Mouse (Mus musculus) intestine, embryonic 15.5 days (tissue): Measurements from ENCODE around the gene Gpx4. TPM values are rescaled to one million over a fixed set of nuclear protein-coding genes. Genes with fewer than 3 reads are reported as not detected.

ENCODE experiments used
- ATAC-seq: fragments of 200-750 bp; cut with Nextera tagmentation; 2 replicates; pipeline ENCODE4 v1.8.0; 2017; ENCODE audit warnings: moderate TSS enrichment, moderate library complexity
- H3K27ac ChIP-seq: fragments of 300-500 bp; sonication (generic); 2 replicates; pipeline ENCODE4 v1.5.1; 2015; ENCODE audit warnings: mild to moderate bottlenecking, inconsistent platforms
- H3K27me3 ChIP-seq: fragments of 300-500 bp; sonication (generic); replicated peaks from 2 replicates; pipeline ENCODE4 v1.6.1; 2015; ENCODE audit warnings: inconsistent platforms
- H3K36me3 ChIP-seq: fragments of 300-500 bp; sonication (generic); 2 replicates; pipeline ENCODE4 v1.6.1; 2015; ENCODE audit warnings: inconsistent platforms
- H3K4me1 ChIP-seq: fragments of 300-500 bp; sonication (generic); replicated peaks from 2 replicates; pipeline ENCODE4 v1.6.1; 2015; ENCODE audit warnings: inconsistent platforms
- H3K4me2 ChIP-seq: fragments of 300-500 bp; sonication (generic); replicated peaks from 2 replicates; pipeline ENCODE4 v1.6.1; 2015; ENCODE audit warnings: mild to moderate bottlenecking, inconsistent platforms
- H3K4me3 ChIP-seq: fragments of 300-500 bp; sonication (generic); replicated peaks from 2 replicates; pipeline ENCODE4 v1.5.1; 2015; ENCODE audit warnings: inconsistent platforms
- H3K9ac ChIP-seq: fragments of 300-500 bp; sonication (generic); 2 replicates; pipeline ENCODE4 v1.6.1; 2015; ENCODE audit warnings: inconsistent platforms
- H3K9me3 ChIP-seq: fragments of 300-500 bp; sonication (generic); 2 replicates; pipeline ENCODE4 v1.6.1; 2016; ENCODE audit warnings: inconsistent platforms
- WGBS: fragments of 180-500 bp; shearing (Covaris S2); methylation state at CpG from one replicate; pipeline ENCODE4 v1.1.7; 2015; 5-methylcytosine and 5-hydroxymethylcytosine counted together
- polyA plus RNA-seq: library from polyadenylated mRNA; unstranded; fragments of >200 nt; fragmentation: Nextera tagmentation; extraction: Ambion mirVana; gene quantifications from 2 replicates; pipeline ENCODE4 v1.2.1, GENCODE M21; 2015

Gene Gpx4
- polyA plus RNA-seq, 1 experiment from 2014 or later: 712 TPM

DNA sequence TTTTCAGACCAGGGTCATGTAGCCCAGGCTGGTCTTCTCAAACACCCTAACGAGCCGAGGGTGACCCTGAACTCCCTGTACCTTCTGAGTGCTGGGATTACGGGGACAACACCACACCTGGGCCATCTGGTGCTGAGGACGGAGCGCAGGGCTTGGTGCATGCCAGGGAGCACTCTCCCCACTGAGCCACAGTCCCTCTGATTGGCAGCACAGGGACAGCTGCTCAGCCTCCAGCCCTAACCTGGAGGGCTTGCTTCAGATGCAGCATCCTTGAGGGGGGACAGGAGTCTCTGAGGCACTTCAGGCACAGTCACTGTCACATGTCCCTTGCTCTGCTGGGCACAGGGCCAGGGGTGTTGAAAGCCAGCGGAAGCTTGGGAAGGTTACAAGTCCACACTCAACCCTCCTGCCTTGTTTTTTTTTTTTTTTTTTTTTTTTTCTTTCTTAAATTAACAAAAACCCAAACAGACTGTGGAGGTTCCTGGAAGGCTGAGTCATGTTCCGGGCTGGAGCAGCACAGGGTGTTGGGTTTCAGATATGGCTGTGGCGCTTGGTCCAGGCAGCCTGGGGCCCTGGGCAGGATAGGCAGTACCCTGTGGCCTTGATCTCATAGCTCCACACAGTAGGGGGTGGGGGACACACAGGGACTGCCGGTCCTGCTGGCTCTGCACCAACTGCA, 24.0 kb downstream of the Gpx4 start:
- peak overlapping the region; percentile 76 for H3K27ac ChIP-seq
- H3K4me1 ChIP-seq: peaks cover 23% of the 10 kb centered on the region
- peaks cover 3% of the 10 kb centered on the region; the same call in 1 of the 2 replicates for H3K36me3 ChIP-seq
- 59% methylated on average over 9 of the region's 9 CpGs for WGBS
- H3K4me2 ChIP-seq: no peak overlapping the region
- H3K27me3 ChIP-seq: no peaks in the 10 kb centered on the region
- no peak overlapping the region for H3K4me3 ChIP-seq
- peak; percentile 78 for ATAC-seq
- no peaks in the 10 kb centered on the region for H3K9me3 ChIP-seq
- H3K9ac ChIP-seq: peak overlapping the region; percentile 31; the same call in 1 of the 2 replicates

DNA sequence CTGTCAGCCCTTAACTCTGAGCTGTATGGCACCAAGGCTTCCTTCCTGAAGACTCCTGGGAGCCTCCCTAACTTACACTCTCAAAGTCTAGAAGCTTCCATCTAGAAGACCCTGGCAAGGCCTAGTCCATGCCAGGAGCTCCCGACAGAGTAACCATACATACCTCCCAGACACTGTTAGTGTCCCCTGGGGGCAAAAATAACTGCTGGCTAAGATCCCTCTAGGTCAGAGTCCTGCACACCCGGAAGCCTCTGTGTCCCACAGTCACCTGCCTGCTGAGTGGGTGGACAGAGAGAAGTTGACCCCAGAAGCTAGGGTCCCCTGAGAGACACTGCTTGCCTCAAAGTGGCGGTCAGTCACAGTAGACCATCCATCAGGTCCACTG, 24.5 kb downstream of the Gpx4 start:
- Histone ChIP-seq H3K9ac (peak overlapping the region; percentile 31; the same call in 1 of the 2 replicates), H3K9me3 (no peaks in the 10 kb centered on the region)

GRCm38 (mm10) chr10:80072623-80073489, 25.9 kb downstream of the Gpx4 start:
- 86% methylated on average over 20 of the region's 20 CpGs for WGBS
- Histone ChIP-seq H3K27ac (no peak overlapping the region), H3K27me3 (no peaks in the 10 kb centered on the region), H3K4me2 (no peak overlapping the region), H3K9ac (no peak overlapping the region), H3K4me1 (peaks cover 24% of the 10 kb centered on the region), H3K9me3 (no peaks in the 10 kb centered on the region), H3K36me3 (peaks cover 3% of the 10 kb centered on the region; the same call in 1 of the 2 replicates), H3K4me3 (no peak overlapping the region)
- ATAC-seq: no peak

More for the DNA sequence above, 24.5 kb downstream of the Gpx4 start:
- H3K4me3 ChIP-seq: no peak overlapping the region
- WGBS: 79% methylated on average over 3 of the region's 3 CpGs
- peaks cover 3% of the 10 kb centered on the region; the same call in 1 of the 2 replicates for H3K36me3 ChIP-seq
- H3K4me2 ChIP-seq: no peak overlapping the region
- no peak for ATAC-seq
- H3K4me1 ChIP-seq: peaks cover 24% of the 10 kb centered on the region
- peak overlapping the region; percentile 76 for H3K27ac ChIP-seq
- no peaks in the 10 kb centered on the region for H3K27me3 ChIP-seq

DNA sequence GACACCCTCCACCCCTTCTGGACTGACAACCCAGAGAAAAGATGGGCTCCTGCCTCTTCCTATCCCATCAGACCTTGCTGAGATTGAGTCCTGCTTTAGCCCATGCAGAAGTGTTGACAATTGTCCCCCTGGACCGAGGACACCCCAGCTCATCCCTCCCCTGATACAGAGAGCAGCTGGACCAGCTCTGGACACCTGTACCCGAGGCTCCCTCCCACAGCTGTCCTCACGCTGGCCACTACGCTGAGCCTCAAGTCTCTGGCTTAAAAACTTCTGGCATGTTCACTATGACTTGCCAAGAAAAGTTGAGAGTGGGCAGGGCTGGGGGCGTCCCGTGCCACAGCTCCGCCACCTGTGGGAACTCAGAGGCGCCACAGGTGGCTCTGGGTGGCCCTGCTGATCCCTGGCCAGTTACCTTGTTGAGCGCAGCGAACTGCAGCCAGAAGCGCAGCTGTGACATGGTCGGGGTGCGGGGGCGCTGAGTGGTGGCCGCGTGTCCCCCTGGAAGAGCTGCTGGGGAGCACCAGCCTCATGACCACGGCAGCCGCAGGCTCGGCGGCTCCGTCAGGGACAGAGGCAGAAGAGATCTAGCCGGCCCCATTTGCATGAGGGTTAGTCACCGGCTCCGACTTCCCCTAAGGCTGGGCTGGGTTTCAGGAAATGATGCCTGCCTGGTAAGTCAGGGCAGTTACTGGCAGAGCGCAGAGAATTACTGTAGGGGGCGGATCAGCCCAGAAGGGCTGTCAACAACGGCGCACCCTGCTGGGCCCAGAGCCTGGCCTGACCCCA, 28.0 kb downstream of the Gpx4 start:
- ATAC-seq: peak; percentile 81
- peak overlapping the region; percentile 27 for H3K4me3 ChIP-seq
- H3K4me2 ChIP-seq: peak overlapping the region; percentile 67
- peaks cover 8% of the 10 kb centered on the region; the same call in 1 of the 2 replicates for H3K36me3 ChIP-seq
- no peaks in the 10 kb centered on the region for H3K9me3 ChIP-seq
- H3K4me1 ChIP-seq: peaks cover 24% of the 10 kb centered on the region
- H3K27me3 ChIP-seq: no peaks in the 10 kb centered on the region
- 21% methylated on average over 28 of the region's 28 CpGs for WGBS
- peak overlapping the region; percentile 30; the same call in 1 of the 2 replicates for H3K9ac ChIP-seq
- H3K27ac ChIP-seq: peak overlapping the region; percentile 41

- Histone ChIP-seq H3K4me3 (no peak overlapping the region), H3K9ac (no peak overlapping the region), H3K36me3 (peaks cover 14% of the 10 kb centered on the region), H3K4me1 (peaks cover 26% of the 10 kb centered on the region), H3K27me3 (no peaks in the 10 kb centered on the region), H3K9me3 (no peaks in the 10 kb centered on the region), H3K27ac (peak overlapping the region; percentile 41; the same call in 1 of the 2 replicates), H3K4me2 (no peak overlapping the region)
- ATAC-seq: no peak
- 33% methylated on average over 1 of the region's 1 CpGs for WGBS
These were observed 29.0 kb downstream of the Gpx4 start for GRCm38 (mm10) chr10:80075924-80076323.

GRCm38 (mm10) chr10:80076386-80076785, 29.4 kb downstream of the Gpx4 start:
- no peak for ATAC-seq
- Histone ChIP-seq H3K4me2 (no peak overlapping the region), H3K27ac (no peak overlapping the region), H3K9ac (no peak overlapping the region), H3K4me1 (peaks cover 25% of the 10 kb centered on the region), H3K27me3 (no peaks in the 10 kb centered on the region), H3K9me3 (no peaks in the 10 kb centered on the region), H3K4me3 (no peak overlapping the region), H3K36me3 (peaks cover 17% of the 10 kb centered on the region)
- WGBS: 86% methylated on average over 4 of the region's 4 CpGs

DNA sequence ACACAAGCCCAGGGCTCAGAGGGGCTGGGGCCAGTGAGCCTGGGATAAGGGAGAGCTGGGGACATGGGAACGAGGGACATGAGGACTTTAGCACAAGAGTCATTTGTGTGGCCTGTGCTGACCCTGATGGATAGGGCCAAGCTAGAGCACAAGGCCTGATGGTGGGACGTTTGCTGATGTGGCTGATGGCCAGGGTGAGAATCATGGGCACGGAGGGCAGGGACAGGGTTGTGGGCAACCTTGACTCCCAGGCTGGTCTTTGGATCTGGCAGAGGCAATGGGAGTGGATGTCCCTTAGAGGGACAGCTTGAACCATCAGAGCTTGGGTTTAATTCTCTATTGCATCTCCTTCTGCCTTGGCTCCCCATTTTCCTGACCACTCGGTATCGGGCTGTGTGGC, 30.3 kb downstream of the Gpx4 start:
- H3K36me3 ChIP-seq: peaks cover 22% of the 10 kb centered on the region
- H3K27ac ChIP-seq: no peak overlapping the region
- no peak overlapping the region for H3K4me2 ChIP-seq
- WGBS: 91% methylated on average over 5 of the region's 5 CpGs
- H3K4me3 ChIP-seq: no peak overlapping the region
- no peak for ATAC-seq
- no peaks in the 10 kb centered on the region for H3K9me3 ChIP-seq
- no peak overlapping the region for H3K9ac ChIP-seq
- H3K4me1 ChIP-seq: peaks cover 21% of the 10 kb centered on the region
- H3K27me3 ChIP-seq: no peaks in the 10 kb centered on the region

DNA sequence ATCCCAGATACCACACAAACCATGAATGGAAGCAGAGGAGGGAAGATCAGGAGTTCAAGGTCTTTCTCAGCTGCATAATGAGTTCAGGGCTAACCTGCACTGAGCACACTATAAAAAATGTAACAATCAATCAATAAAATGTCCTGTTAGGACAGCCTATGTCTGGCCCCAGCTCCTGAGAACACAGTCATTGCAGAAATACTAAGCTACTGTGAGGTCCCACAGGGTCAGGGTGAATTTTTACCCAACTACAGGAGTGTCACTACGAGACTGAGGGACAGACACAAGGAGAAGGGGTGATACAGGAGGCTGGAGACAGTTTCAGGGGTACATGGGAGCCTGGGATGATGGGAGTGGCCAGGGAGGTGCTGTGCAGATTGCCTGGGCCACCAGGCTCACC, 31.4 kb downstream of the Gpx4 start:
- Histone ChIP-seq H3K9me3 (no peaks in the 10 kb centered on the region), H3K9ac (no peak overlapping the region), H3K36me3 (peaks cover 27% of the 10 kb centered on the region), H3K27me3 (no peaks in the 10 kb centered on the region), H3K27ac (no peak overlapping the region), H3K4me2 (no peak overlapping the region), H3K4me3 (no peak overlapping the region), H3K4me1 (peaks cover 25% of the 10 kb centered on the region)
- 96% methylated on average over 1 of the region's 1 CpGs for WGBS
- ATAC-seq: no peak

GRCm38 (mm10) chr10:80080396-80081070, 33.6 kb downstream of the Gpx4 start:
- Histone ChIP-seq H3K4me3 (no peak overlapping the region), H3K36me3 (peaks cover 33% of the 10 kb centered on the region), H3K4me2 (no peak overlapping the region), H3K9ac (no peak overlapping the region), H3K27me3 (no peaks in the 10 kb centered on the region), H3K27ac (no peak overlapping the region), H3K4me1 (peaks cover 27% of the 10 kb centered on the region), H3K9me3 (no peaks in the 10 kb centered on the region)
- 71% methylated on average over 16 of the region's 16 CpGs for WGBS
- ATAC-seq: peak; percentile 66; the same call in 1 of the 2 replicates

GRCm38 (mm10) chr10:80081075-80081474, 34.1 kb downstream of the Gpx4 start:
- no peak overlapping the region for H3K4me3 ChIP-seq
- no peak overlapping the region for H3K4me2 ChIP-seq
- H3K9ac ChIP-seq: no peak overlapping the region
- 73% methylated on average over 3 of the region's 3 CpGs for WGBS
- ATAC-seq: peak; percentile 52; the same call in 1 of the 2 replicates
- H3K36me3 ChIP-seq: peaks cover 33% of the 10 kb centered on the region
- no peaks in the 10 kb centered on the region for H3K9me3 ChIP-seq
- H3K27me3 ChIP-seq: no peaks in the 10 kb centered on the region
- no peak overlapping the region for H3K27ac ChIP-seq
- peaks cover 21% of the 10 kb centered on the region; the same call in 1 of the 2 replicates for H3K4me1 ChIP-seq

DNA sequence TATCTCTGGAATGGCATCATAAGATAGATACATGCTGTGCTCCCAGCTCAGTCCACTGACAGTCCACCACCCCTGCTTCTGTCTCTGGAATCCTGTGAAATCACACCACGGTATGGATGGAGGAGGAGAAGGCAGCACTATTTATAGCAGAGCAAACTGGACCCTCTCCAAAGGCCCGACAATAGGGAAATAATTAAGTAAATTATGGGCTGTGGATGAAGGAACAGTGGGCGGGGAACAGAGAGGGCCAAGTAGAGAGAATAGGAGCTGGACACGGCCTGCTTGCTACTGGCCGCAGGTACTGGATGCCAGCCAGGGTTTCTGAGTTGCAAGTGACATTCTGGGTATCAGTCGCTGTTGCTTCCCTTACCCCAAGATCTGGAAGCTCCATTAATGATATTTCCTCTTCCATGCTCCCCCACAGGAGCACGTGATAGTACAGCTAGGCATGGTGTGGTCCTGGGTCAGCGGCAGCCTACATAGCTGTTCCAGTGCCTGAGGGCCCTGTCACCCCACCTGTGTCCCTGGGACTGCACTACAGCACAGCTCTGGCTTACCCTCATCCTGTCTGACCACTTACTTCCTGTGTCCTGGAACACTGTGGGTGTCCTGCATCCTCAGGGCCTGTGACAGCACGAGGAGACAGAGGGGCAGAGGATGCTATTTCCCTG, 38.0 kb downstream of the Gpx4 start:
- Histone ChIP-seq H3K36me3 (peaks cover 29% of the 10 kb centered on the region), H3K27ac (0 out of 2 replicates have a peak overlapping the region, but pooled peaks have one; percentile 2), H3K4me3 (no peak overlapping the region), H3K27me3 (no peaks in the 10 kb centered on the region), H3K9ac (0 out of 2 replicates have a peak overlapping the region, but pooled peaks have one; percentile 8), H3K9me3 (no peaks in the 10 kb centered on the region), H3K4me1 (peaks cover 21% of the 10 kb centered on the region; the same call in 1 of the 2 replicates), H3K4me2 (no peak overlapping the region)
- ATAC-seq: no peak
- 63% methylated on average over 9 of the region's 9 CpGs for WGBS
